Mouse (Mus musculus) bone marrow, adult 2 months (tissue): ENCODE data around the gene Grk3.

Experiments
- CTCF ChIP-seq: fragments of 200-500 bp; IDR thresholded peaks from 2 replicates; pipeline ENCODE4 v1.5.1; 2011; ENCODE audit warnings: low read length, control low read depth; ENCODE audit not compliant: control insufficient read depth, insufficient read depth
- POLR2A ChIP-seq: fragments of 200-500 bp; IDR thresholded peaks from 2 replicates; pipeline ENCODE4 v1.6.1; 2011; ENCODE audit warnings: low read depth, mild to moderate bottlenecking, control low read depth, low read length, borderline replicate concordance; ENCODE audit not compliant: control insufficient read depth

- TF ChIP-seq POLR2A (no peak), CTCF (no peak)
Measured at GRCm38 (mm10) chr5:112893462-112894060, 122.0 kb downstream of the Grk3 start.
